Mouse (Mus musculus): ENCODE measurements around the gene Mettl2. TPM values are rescaled to one million over a fixed set of nuclear protein-coding genes. Genes with fewer than 3 reads are reported as not detected.

Gene Mettl2
- polyA plus RNA-seq, 1 experiment = 18.5 TPM

DNA sequence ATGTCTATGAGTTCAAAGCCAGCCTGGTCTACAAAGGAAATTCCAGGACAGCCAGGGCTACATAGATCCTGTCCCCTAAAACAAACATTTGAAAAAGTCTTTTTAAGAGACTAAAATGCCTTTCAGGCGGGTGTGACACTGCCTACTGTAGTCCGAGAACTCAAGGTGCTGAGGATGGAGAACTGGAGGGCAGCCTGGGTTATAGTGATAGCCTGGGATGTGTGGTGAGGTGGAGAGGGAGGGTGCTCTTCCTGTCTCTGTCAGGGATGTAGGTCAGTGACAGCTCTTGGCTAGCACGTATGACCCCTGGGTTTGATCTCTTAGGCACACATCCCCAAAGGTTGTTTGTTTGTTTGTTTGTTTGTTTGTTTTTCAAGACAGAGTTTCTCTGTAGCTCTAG is 17.9 kb downstream of the Mettl2 start:
- TF ChIP-seq FOSL1 (IDR thresholded peaks at IDR 0.05; ENCODE audit: insufficient read depth, low read length, poor library complexity, severe bottlenecking) (no peak), CEBPB (IDR thresholded peaks at IDR 0.05; ENCODE audit: low read depth) (no peak), MYOD1 (IDR thresholded peaks at IDR 0.05; ENCODE audit: control insufficient read depth, insufficient read length, low read depth) (no peak), USF1 (IDR thresholded peaks at IDR 0.05; ENCODE audit: low read depth) (no peak), CTCF (IDR thresholded peaks at IDR 0.05; ENCODE audit: control insufficient read depth, insufficient read depth, insufficient read length) (no peak), MAX (IDR thresholded peaks at IDR 0.05) (no peak), MYOG (IDR thresholded peaks at IDR 0.05; ENCODE audit: control insufficient read depth, extremely low read depth, insufficient read length) (no peak)
- no peaks in the 10 kb centered on the region for H3K27me3 ChIP-seq (ENCODE audit: control insufficient read depth, insufficient read depth, insufficient read length)
- peaks cover 22% of the 10 kb centered on the region for H3K36me3 ChIP-seq (ENCODE audit: control insufficient read depth, insufficient read depth)
- no peaks in the 10 kb centered on the region for H3K79me3 ChIP-seq (ENCODE audit: low read depth)
- H3ac ChIP-seq (ENCODE audit: control insufficient read depth, insufficient read length, low read depth) = no peak overlapping the region
- no peak overlapping the region for H3K4me3 ChIP-seq (ENCODE audit: insufficient read depth, poor library complexity, severe bottlenecking)
- H3K79me2 ChIP-seq (ENCODE audit: control insufficient read depth, insufficient read depth) = no peaks in the 10 kb centered on the region

DNA sequence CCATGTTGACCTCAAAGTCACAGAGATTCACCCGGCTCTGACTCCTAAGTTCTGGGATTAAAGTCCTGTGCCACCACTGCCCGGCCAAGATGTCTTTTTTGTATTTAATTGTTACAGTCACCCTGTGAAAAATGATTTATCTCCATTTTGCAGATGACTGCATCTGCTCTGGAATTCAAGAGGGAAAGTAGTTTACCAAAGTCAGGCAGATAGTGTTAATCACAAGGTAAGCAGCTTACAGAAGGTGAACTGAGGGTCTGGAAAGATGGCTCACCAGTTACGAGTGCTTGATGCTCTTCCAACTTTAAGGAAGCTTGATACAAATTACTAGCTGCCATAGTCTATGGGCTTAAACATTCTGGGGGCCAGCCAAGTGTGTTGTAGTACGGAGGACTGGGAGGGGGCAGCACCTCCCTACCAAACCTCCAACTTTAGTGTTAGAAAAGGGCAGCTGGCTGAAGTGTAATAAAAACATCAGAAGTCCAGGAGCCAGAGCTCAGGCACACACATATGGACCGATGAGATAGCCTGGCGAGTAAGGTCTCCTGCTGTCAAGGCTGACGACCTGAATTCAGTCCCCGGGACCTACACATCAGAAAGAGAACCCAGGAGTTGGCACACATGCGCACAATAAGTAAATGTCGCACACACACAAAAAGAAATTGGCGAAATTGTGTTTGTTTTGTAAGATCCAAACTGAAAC is 18.4 kb downstream of the Mettl2 start:
- TF ChIP-seq MAX (IDR thresholded peaks at IDR 0.05) (no peak), MYOD1 (IDR thresholded peaks at IDR 0.05; ENCODE audit: control insufficient read depth, insufficient read length, low read depth) (no peak), CEBPB (IDR thresholded peaks at IDR 0.05; ENCODE audit: low read depth) (no peak), MYOG (IDR thresholded peaks at IDR 0.05; ENCODE audit: control insufficient read depth, extremely low read depth, insufficient read length) (no peak), USF1 (IDR thresholded peaks at IDR 0.05; ENCODE audit: low read depth) (no peak), CTCF (IDR thresholded peaks at IDR 0.05; ENCODE audit: control insufficient read depth, insufficient read depth, insufficient read length) (no peak), FOSL1 (IDR thresholded peaks at IDR 0.05; ENCODE audit: insufficient read depth, low read length, poor library complexity, severe bottlenecking) (no peak)
- Histone ChIP-seq H3K79me3 (ENCODE audit: low read depth) (no peaks in the 10 kb centered on the region), H3K27me3 (ENCODE audit: control insufficient read depth, insufficient read depth, insufficient read length) (no peaks in the 10 kb centered on the region)

DNA sequence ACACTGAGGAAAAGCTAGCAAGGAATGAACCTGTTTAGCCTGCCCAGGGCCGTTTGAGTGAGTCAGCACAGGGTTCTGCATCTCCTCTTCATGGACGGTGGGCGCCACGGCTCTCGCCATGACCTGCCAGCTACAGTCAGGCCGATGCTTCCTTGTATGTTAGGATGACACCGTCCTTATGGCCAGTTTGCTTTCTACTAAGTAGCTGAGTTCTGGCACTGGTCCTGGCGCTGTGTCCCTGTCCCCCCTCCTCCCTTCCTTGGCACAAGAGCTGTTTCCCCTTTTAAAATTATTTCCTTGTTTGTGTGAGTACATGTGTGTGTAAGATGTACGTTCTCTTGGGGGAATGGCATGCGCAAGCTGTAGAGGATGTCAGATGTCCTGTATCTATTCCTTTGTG is 19.0 kb downstream of the Mettl2 start:
- Histone ChIP-seq H3K79me3 (ENCODE audit: low read depth) (no peaks in the 10 kb centered on the region), H3K36me3 (ENCODE audit: control insufficient read depth, insufficient read depth) (peaks cover 11% of the 10 kb centered on the region), H3K27me3 (ENCODE audit: control insufficient read depth, insufficient read depth, insufficient read length) (no peaks in the 10 kb centered on the region), H3ac (ENCODE audit: control insufficient read depth, insufficient read length, low read depth) (no peak overlapping the region), H3K79me2 (ENCODE audit: control insufficient read depth, insufficient read depth) (no peaks in the 10 kb centered on the region), H3K4me3 (ENCODE audit: insufficient read depth, poor library complexity, severe bottlenecking) (no peak overlapping the region)
- no peak for TF ChIP-seq MYOG (IDR thresholded peaks at IDR 0.05; ENCODE audit: control insufficient read depth, extremely low read depth, insufficient read length)
- no peak for TF ChIP-seq CTCF (IDR thresholded peaks at IDR 0.05; ENCODE audit: control insufficient read depth, insufficient read depth, insufficient read length)
- no peak for TF ChIP-seq MYOD1 (IDR thresholded peaks at IDR 0.05; ENCODE audit: control insufficient read depth, insufficient read length, low read depth)
- TF ChIP-seq FOSL1 (IDR thresholded peaks at IDR 0.05; ENCODE audit: insufficient read depth, low read length, poor library complexity, severe bottlenecking) = no peak
- TF ChIP-seq CEBPB (IDR thresholded peaks at IDR 0.05; ENCODE audit: low read depth) = no peak

More for the DNA sequence above, 18.4 kb downstream of the Mettl2 start:
- H3K4me3 ChIP-seq (ENCODE audit: insufficient read depth, poor library complexity, severe bottlenecking) = no peak overlapping the region
- H3K79me2 ChIP-seq (ENCODE audit: control insufficient read depth, insufficient read depth) = no peaks in the 10 kb centered on the region
- H3ac ChIP-seq (ENCODE audit: control insufficient read depth, insufficient read length, low read depth) = no peak overlapping the region
- H3K36me3 ChIP-seq (ENCODE audit: control insufficient read depth, insufficient read depth) = peaks cover 17% of the 10 kb centered on the region

DNA sequence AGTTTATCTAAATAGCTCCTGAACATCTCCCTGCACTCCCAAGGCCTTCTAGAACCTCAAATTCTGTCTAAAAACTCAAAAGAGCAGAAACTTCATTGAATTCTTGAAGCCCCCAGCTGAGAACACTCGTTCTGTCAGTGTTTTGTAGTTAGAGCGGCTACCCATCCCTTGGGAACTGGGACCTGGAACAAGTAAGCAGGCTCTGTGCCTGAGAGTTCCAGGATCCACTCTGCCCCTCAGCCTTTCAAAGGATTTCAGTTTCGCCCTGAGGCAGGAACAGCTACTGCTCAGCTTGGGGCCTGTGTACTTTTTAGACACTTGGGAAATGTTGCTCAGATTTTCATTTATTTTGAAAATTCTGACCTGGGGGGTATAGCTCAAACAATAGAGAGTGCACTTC is 20.4 kb downstream of the Mettl2 start, which contains the start of gene Gm10842:
TSS of gene Gm10842 (plus strand) at position 301 of the 400 bp plus-strand sequence.
- Histone ChIP-seq H3K4me3 (ENCODE audit: insufficient read depth, poor library complexity, severe bottlenecking) (no peak within 1 kb of the TSS), H3K79me2 (ENCODE audit: control insufficient read depth, insufficient read depth) (no peaks in the 10 kb centered on the region), H3ac (ENCODE audit: control insufficient read depth, insufficient read length, low read depth) (no peak within 1 kb of the TSS), H3K79me3 (ENCODE audit: low read depth) (no peaks in the 10 kb centered on the region), H3K36me3 (ENCODE audit: control insufficient read depth, insufficient read depth) (no peaks in the 10 kb centered on the region), H3K27me3 (ENCODE audit: control insufficient read depth, insufficient read depth, insufficient read length) (no peaks in the 10 kb centered on the region)
- TF ChIP-seq MYOG (IDR thresholded peaks at IDR 0.05; ENCODE audit: control insufficient read depth, extremely low read depth, insufficient read length) = no peak
- TF ChIP-seq MYOD1 (IDR thresholded peaks at IDR 0.05; ENCODE audit: control insufficient read depth, insufficient read length, low read depth) = no peak
- no peak for TF ChIP-seq FOSL1 (IDR thresholded peaks at IDR 0.05; ENCODE audit: insufficient read depth, low read length, poor library complexity, severe bottlenecking)
- TF ChIP-seq CTCF (IDR thresholded peaks at IDR 0.05; ENCODE audit: control insufficient read depth, insufficient read depth, insufficient read length) = no peak
- no peak for TF ChIP-seq CEBPB (IDR thresholded peaks at IDR 0.05; ENCODE audit: low read depth)
- TF ChIP-seq MAX (IDR thresholded peaks at IDR 0.05) = no peak
- no peak for TF ChIP-seq USF1 (IDR thresholded peaks at IDR 0.05; ENCODE audit: low read depth)

DNA sequence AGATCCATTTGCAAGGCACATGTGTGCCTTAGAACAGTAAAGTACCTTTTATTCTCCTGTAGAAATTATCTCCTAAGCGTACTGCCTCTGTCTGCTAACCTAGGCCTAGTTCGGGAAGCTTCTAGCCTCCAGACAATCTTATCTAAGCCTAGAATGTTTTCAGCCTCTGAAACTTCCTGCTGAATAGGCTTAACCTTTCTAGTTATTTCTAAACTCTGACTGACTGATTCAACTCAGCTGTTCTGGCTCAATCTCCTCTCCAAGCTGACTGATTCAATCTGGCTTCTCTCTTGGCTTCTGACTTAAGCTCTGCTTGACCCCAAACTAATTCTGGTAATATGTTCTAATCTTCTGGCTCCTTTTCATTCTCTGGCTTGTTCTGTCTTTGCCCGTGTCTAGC is 23.1 kb downstream of the Mettl2 start:
- no peak for TF ChIP-seq USF1 (IDR thresholded peaks at IDR 0.05; ENCODE audit: low read depth)

DNA sequence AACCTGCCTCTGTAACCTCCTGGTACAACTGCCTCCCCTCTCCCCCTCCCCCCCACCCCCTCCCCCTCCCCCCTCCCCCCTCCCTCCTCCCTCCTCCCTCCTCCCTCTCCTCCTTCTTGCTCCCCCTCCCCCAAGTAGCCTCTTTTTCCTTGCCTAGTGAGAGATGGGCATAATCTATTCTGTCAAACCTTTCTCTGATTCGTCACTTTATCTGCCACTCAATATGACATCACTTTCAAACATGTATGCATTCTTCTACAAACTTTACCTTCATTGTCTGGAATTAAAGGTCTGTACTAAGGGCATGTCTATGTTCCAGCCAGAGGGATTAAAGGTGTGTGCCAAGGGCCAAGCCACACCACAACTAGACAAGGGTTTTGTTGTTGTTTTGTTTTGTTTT is 23.5 kb downstream of the Mettl2 start:
- Histone ChIP-seq H3K4me3 (ENCODE audit: insufficient read depth, poor library complexity, severe bottlenecking) (no peak overlapping the region), H3K36me3 (ENCODE audit: control insufficient read depth, insufficient read depth) (no peaks in the 10 kb centered on the region), H3K79me3 (ENCODE audit: low read depth) (no peaks in the 10 kb centered on the region), H3ac (ENCODE audit: control insufficient read depth, insufficient read length, low read depth) (no peak overlapping the region), H3K27me3 (ENCODE audit: control insufficient read depth, insufficient read depth, insufficient read length) (no peaks in the 10 kb centered on the region), H3K79me2 (ENCODE audit: control insufficient read depth, insufficient read depth) (no peaks in the 10 kb centered on the region)
- TF ChIP-seq USF1 (IDR thresholded peaks at IDR 0.05; ENCODE audit: low read depth) (no peak), MAX (IDR thresholded peaks at IDR 0.05) (no peak), MYOG (IDR thresholded peaks at IDR 0.05; ENCODE audit: control insufficient read depth, extremely low read depth, insufficient read length) (no peak), MYOD1 (IDR thresholded peaks at IDR 0.05; ENCODE audit: control insufficient read depth, insufficient read length, low read depth) (no peak), CTCF (IDR thresholded peaks at IDR 0.05; ENCODE audit: control insufficient read depth, insufficient read depth, insufficient read length) (no peak), CEBPB (IDR thresholded peaks at IDR 0.05; ENCODE audit: low read depth) (no peak), FOSL1 (IDR thresholded peaks at IDR 0.05; ENCODE audit: insufficient read depth, low read length, poor library complexity, severe bottlenecking) (no peak)

More for the DNA sequence above, 23.1 kb downstream of the Mettl2 start:
- Histone ChIP-seq H3K79me3 (ENCODE audit: low read depth) (no peaks in the 10 kb centered on the region), H3K27me3 (ENCODE audit: control insufficient read depth, insufficient read depth, insufficient read length) (no peaks in the 10 kb centered on the region), H3K36me3 (ENCODE audit: control insufficient read depth, insufficient read depth) (no peaks in the 10 kb centered on the region), H3K4me3 (ENCODE audit: insufficient read depth, poor library complexity, severe bottlenecking) (no peak overlapping the region), H3ac (ENCODE audit: control insufficient read depth, insufficient read length, low read depth) (no peak overlapping the region), H3K79me2 (ENCODE audit: control insufficient read depth, insufficient read depth) (no peaks in the 10 kb centered on the region)
